Mouse (Mus musculus): Measurements from ENCODE around the gene 6030458C11Rik. TPM values are rescaled to one million over a fixed set of nuclear protein-coding genes. Genes with fewer than 3 reads are reported as not detected.

Gene 6030458C11Rik
- 31.3 and 33.8 TPM in 2 replicates for polyA plus RNA-seq (2015; fragmentation: Nextera tagmentation; extraction: Ambion mirVana)

- under 1% methylated on average over 66 of the region's 67 CpGs for WGBS
- H3K27ac ChIP-seq (ENCODE audit: low read length) = peak within 1 kb of the TSS; percentile 77
- no peaks in the 10 kb centered on the region for H3K27me3 ChIP-seq (ENCODE audit: control insufficient read depth, insufficient read depth, low read depth, low read length)
- peak within 1 kb of the TSS; percentile 85 for H3K9ac ChIP-seq (ENCODE audit: low read depth, low read length)
- ATAC-seq = peak; percentile 100
- H3K36me3 ChIP-seq (ENCODE audit: control insufficient read depth, insufficient read depth, low read length) = peaks cover 6% of the 10 kb centered on the region; the same call in 1 of the 2 replicates
- no peaks in the 10 kb centered on the region for H3K9me3 ChIP-seq (replicated peaks; ENCODE audit: control insufficient read depth, low read length, poor library complexity, severe bottlenecking)
- H3K4me1 ChIP-seq (ENCODE audit: control insufficient read depth, insufficient read depth, low read length) = peaks cover 22% of the 10 kb centered on the region
- H3K4me2 ChIP-seq (ENCODE audit: low read length) = peak within 1 kb of the TSS; percentile 84
- peak within 1 kb of the TSS; percentile 80 for H3K4me3 ChIP-seq (ENCODE audit: low read depth, low read length)
These were observed at the start of gene 6030458C11Rik, which contains the start of gene Drosha for GRCm38 (mm10) chr15:12824197-12824952. TSS of gene 6030458C11Rik (minus strand) at chr15:12824649. TSS of gene Drosha (plus strand) at chr15:12824815.

- Histone ChIP-seq H3K9me3 (replicated peaks; ENCODE audit: control insufficient read depth, low read length, poor library complexity, severe bottlenecking) (no peaks in the 10 kb centered on the region), H3K4me3 (ENCODE audit: low read depth, low read length) (no peak overlapping the region), H3K27ac (ENCODE audit: low read length) (no peak overlapping the region), H3K4me1 (ENCODE audit: control insufficient read depth, insufficient read depth, low read length) (no peaks in the 10 kb centered on the region), H3K9ac (ENCODE audit: low read depth, low read length) (no peak overlapping the region), H3K4me2 (ENCODE audit: low read length) (no peak overlapping the region), H3K36me3 (ENCODE audit: control insufficient read depth, insufficient read depth, low read length) (peaks cover 7% of the 10 kb centered on the region), H3K27me3 (ENCODE audit: control insufficient read depth, insufficient read depth, low read depth, low read length) (no peaks in the 10 kb centered on the region)
- 73% methylated on average over 8 of the region's 8 CpGs for WGBS
- ATAC-seq = no peak
These were observed 42.8 kb upstream of the 6030458C11Rik start for GRCm38 (mm10) chr15:12867269-12867668.

GRCm38 (mm10) chr15:12865595-12866314, 41.3 kb upstream of the 6030458C11Rik start:
- WGBS = 89% methylated on average over 7 of the region's 7 CpGs
- no peaks in the 10 kb centered on the region for H3K9me3 ChIP-seq (replicated peaks; ENCODE audit: control insufficient read depth, low read length, poor library complexity, severe bottlenecking)
- no peak overlapping the region for H3K4me3 ChIP-seq (ENCODE audit: low read depth, low read length)
- H3K4me2 ChIP-seq (ENCODE audit: low read length) = no peak overlapping the region
- no peaks in the 10 kb centered on the region for H3K4me1 ChIP-seq (ENCODE audit: control insufficient read depth, insufficient read depth, low read length)
- peaks cover 7% of the 10 kb centered on the region for H3K36me3 ChIP-seq (ENCODE audit: control insufficient read depth, insufficient read depth, low read length)
- no peak for ATAC-seq
- H3K27ac ChIP-seq (ENCODE audit: low read length) = no peak overlapping the region
- no peaks in the 10 kb centered on the region for H3K27me3 ChIP-seq (ENCODE audit: control insufficient read depth, insufficient read depth, low read depth, low read length)
- H3K9ac ChIP-seq (ENCODE audit: low read depth, low read length) = no peak overlapping the region

- no peaks in the 10 kb centered on the region for H3K4me1 ChIP-seq (ENCODE audit: control insufficient read depth, insufficient read depth, low read length)
- H3K9me3 ChIP-seq (replicated peaks; ENCODE audit: control insufficient read depth, low read length, poor library complexity, severe bottlenecking) = no peaks in the 10 kb centered on the region
- H3K27ac ChIP-seq (ENCODE audit: low read length) = no peak overlapping the region
- ATAC-seq = no peak
- H3K36me3 ChIP-seq (ENCODE audit: control insufficient read depth, insufficient read depth, low read length) = peaks cover 15% of the 10 kb centered on the region
- no peak overlapping the region for H3K4me2 ChIP-seq (ENCODE audit: low read length)
- no peaks in the 10 kb centered on the region for H3K27me3 ChIP-seq (ENCODE audit: control insufficient read depth, insufficient read depth, low read depth, low read length)
- H3K4me3 ChIP-seq (ENCODE audit: low read depth, low read length) = no peak overlapping the region
- 62% methylated on average over 1 of the region's 1 CpGs for WGBS
- no peak overlapping the region for H3K9ac ChIP-seq (ENCODE audit: low read depth, low read length)
These were observed 39.2 kb upstream of the 6030458C11Rik start for GRCm38 (mm10) chr15:12863669-12864068.

GRCm38 (mm10) chr15:12862061-12862460, 37.6 kb upstream of the 6030458C11Rik start:
- no peak overlapping the region for H3K9ac ChIP-seq (ENCODE audit: low read depth, low read length)
- H3K36me3 ChIP-seq (ENCODE audit: control insufficient read depth, insufficient read depth, low read length) = peaks cover 15% of the 10 kb centered on the region
- no peak overlapping the region for H3K27ac ChIP-seq (ENCODE audit: low read length)
- ATAC-seq = no peak; the same call in 1 of the 2 replicates
- no peak overlapping the region for H3K4me2 ChIP-seq (ENCODE audit: low read length)
- H3K4me3 ChIP-seq (ENCODE audit: low read depth, low read length) = no peak overlapping the region
- no peaks in the 10 kb centered on the region for H3K9me3 ChIP-seq (replicated peaks; ENCODE audit: control insufficient read depth, low read length, poor library complexity, severe bottlenecking)
- 86% methylated on average over 3 of the region's 3 CpGs for WGBS
- no peaks in the 10 kb centered on the region for H3K4me1 ChIP-seq (ENCODE audit: control insufficient read depth, insufficient read depth, low read length)
- H3K27me3 ChIP-seq (ENCODE audit: control insufficient read depth, insufficient read depth, low read depth, low read length) = no peaks in the 10 kb centered on the region

- H3K36me3 ChIP-seq (ENCODE audit: control insufficient read depth, insufficient read depth, low read length) = peaks cover 23% of the 10 kb centered on the region
These were observed 34.2 kb upstream of the 6030458C11Rik start for GRCm38 (mm10) chr15:12858645-12859044.

GRCm38 (mm10) chr15:12857840-12858516, 33.5 kb upstream of the 6030458C11Rik start:
- 91% methylated on average over 12 of the region's 12 CpGs for WGBS
- H3K36me3 ChIP-seq (ENCODE audit: control insufficient read depth, insufficient read depth, low read length) = peaks cover 28% of the 10 kb centered on the region

More at GRCm38 (mm10) chr15:12858645-12859044, 34.2 kb upstream of the 6030458C11Rik start:
- H3K27ac ChIP-seq (ENCODE audit: low read length) = no peak overlapping the region
- H3K4me1 ChIP-seq (ENCODE audit: control insufficient read depth, insufficient read depth, low read length) = no peaks in the 10 kb centered on the region
- no peak overlapping the region for H3K4me3 ChIP-seq (ENCODE audit: low read depth, low read length)
- WGBS = 92% methylated on average over 3 of the region's 3 CpGs
- no peaks in the 10 kb centered on the region for H3K27me3 ChIP-seq (ENCODE audit: control insufficient read depth, insufficient read depth, low read depth, low read length)
- H3K9me3 ChIP-seq (replicated peaks; ENCODE audit: control insufficient read depth, low read length, poor library complexity, severe bottlenecking) = no peaks in the 10 kb centered on the region
- no peak overlapping the region for H3K4me2 ChIP-seq (ENCODE audit: low read length)
- ATAC-seq = no peak
- no peak overlapping the region for H3K9ac ChIP-seq (ENCODE audit: low read depth, low read length)

GRCm38 (mm10) chr15:12856780-12857179, 32.3 kb upstream of the 6030458C11Rik start:
- Histone ChIP-seq H3K9ac (ENCODE audit: low read depth, low read length) (no peak overlapping the region), H3K27ac (ENCODE audit: low read length) (no peak overlapping the region), H3K4me3 (ENCODE audit: low read depth, low read length) (no peak overlapping the region), H3K36me3 (ENCODE audit: control insufficient read depth, insufficient read depth, low read length) (peaks cover 31% of the 10 kb centered on the region), H3K27me3 (ENCODE audit: control insufficient read depth, insufficient read depth, low read depth, low read length) (no peaks in the 10 kb centered on the region), H3K9me3 (replicated peaks; ENCODE audit: control insufficient read depth, low read length, poor library complexity, severe bottlenecking) (no peaks in the 10 kb centered on the region), H3K4me2 (ENCODE audit: low read length) (no peak overlapping the region), H3K4me1 (ENCODE audit: control insufficient read depth, insufficient read depth, low read length) (no peaks in the 10 kb centered on the region)
- WGBS = 97% methylated on average over 6 of the region's 6 CpGs
- ATAC-seq = no peak

More at GRCm38 (mm10) chr15:12857840-12858516, 33.5 kb upstream of the 6030458C11Rik start:
- H3K27ac ChIP-seq (ENCODE audit: low read length) = no peak overlapping the region
- no peak overlapping the region for H3K9ac ChIP-seq (ENCODE audit: low read depth, low read length)
- ATAC-seq = no peak
- no peaks in the 10 kb centered on the region for H3K4me1 ChIP-seq (ENCODE audit: control insufficient read depth, insufficient read depth, low read length)
- H3K27me3 ChIP-seq (ENCODE audit: control insufficient read depth, insufficient read depth, low read depth, low read length) = no peaks in the 10 kb centered on the region
- H3K9me3 ChIP-seq (replicated peaks; ENCODE audit: control insufficient read depth, low read length, poor library complexity, severe bottlenecking) = no peaks in the 10 kb centered on the region
- H3K4me3 ChIP-seq (ENCODE audit: low read depth, low read length) = no peak overlapping the region
- H3K4me2 ChIP-seq (ENCODE audit: low read length) = no peak overlapping the region
